Mouse (Mus musculus): Measurements from ENCODE around the gene Ubac2.

Ubac2 gene

GRCm38 (mm10) chr14:121967095-121967494, 88.7 kb downstream of the Ubac2 start:
- no peak for DNase-seq (ENCODE audit: low spot score)

GRCm38 (mm10) chr14:121970402-121970801, 92.0 kb downstream of the Ubac2 start:
- no peak for DNase-seq (ENCODE audit: low spot score)

GRCm38 (mm10) chr14:121973114-121973513, 94.7 kb downstream of the Ubac2 start:
- no peak for DNase-seq (ENCODE audit: low spot score)

GRCm38 (mm10) chr14:121981531-121981930, 103.1 kb downstream of the Ubac2 start:
- DNase-seq (ENCODE audit: low spot score) = no peak

- no peak for DNase-seq (ENCODE audit: low spot score)
These were observed 104.9 kb downstream of the Ubac2 start for GRCm38 (mm10) chr14:121983009-121983933.

- DNase-seq (ENCODE audit: low spot score) = no peak
These were observed 107.1 kb downstream of the Ubac2 start for GRCm38 (mm10) chr14:121985477-121985876.

- DNase-seq (ENCODE audit: low spot score) = no peak
These were observed 107.6 kb downstream of the Ubac2 start for GRCm38 (mm10) chr14:121986028-121986427.

GRCm38 (mm10) chr14:121987287-121987686, 108.9 kb downstream of the Ubac2 start:
- DNase-seq (ENCODE audit: low spot score) = no peak

GRCm38 (mm10) chr14:121987691-121988090, 109.3 kb downstream of the Ubac2 start:
- DNase-seq (ENCODE audit: low spot score) = no peak

- DNase-seq (ENCODE audit: low spot score) = no peak
These were observed 110.9 kb downstream of the Ubac2 start for GRCm38 (mm10) chr14:121989331-121989730.

- DNase-seq (ENCODE audit: low spot score) = no peak
These were observed 111.4 kb downstream of the Ubac2 start for GRCm38 (mm10) chr14:121989869-121990268.

GRCm38 (mm10) chr14:121990897-121991296, 112.5 kb downstream of the Ubac2 start:
- no peak for DNase-seq (ENCODE audit: low spot score)

GRCm38 (mm10) chr14:121991921-121992320, 113.5 kb downstream of the Ubac2 start:
- no peak for DNase-seq (ENCODE audit: low spot score)

GRCm38 (mm10) chr14:121992395-121993280, 114.2 kb downstream of the Ubac2 start:
- no peak for DNase-seq (ENCODE audit: low spot score)

GRCm38 (mm10) chr14:121993616-121994015, 115.2 kb downstream of the Ubac2 start:
- no peak for DNase-seq (ENCODE audit: low spot score)

- no peak for DNase-seq (ENCODE audit: low spot score)
These were observed 115.8 kb downstream of the Ubac2 start for GRCm38 (mm10) chr14:121994171-121994700.

GRCm38 (mm10) chr14:121994846-121995556, 116.6 kb downstream of the Ubac2 start:
- no peak for DNase-seq (ENCODE audit: low spot score)

GRCm38 (mm10) chr14:121995557-121995870, 117.1 kb downstream of the Ubac2 start:
- DNase-seq (ENCODE audit: low spot score) = no peak

GRCm38 (mm10) chr14:121996786-121997185, 118.4 kb downstream of the Ubac2 start:
- DNase-seq (ENCODE audit: low spot score) = no peak

GRCm38 (mm10) chr14:121999455-121999854, 121.0 kb downstream of the Ubac2 start:
- DNase-seq (ENCODE audit: low spot score) = no peak

GRCm38 (mm10) chr14:122000346-122001105, 122.1 kb downstream of the Ubac2 start:
- DNase-seq (ENCODE audit: low spot score) = no peak
